12 mouse cellular contexts compared by ENCODE assay signal in genomic region chr7:25153841-25154240, GRCm38 (mm10). TPM values are rescaled to one million over a fixed set of nuclear protein-coding genes. Genes with fewer than 3 reads are reported as not detected.
DNase-seq lines count a peak whose midpoint lies in the region; ATAC-seq and TF ChIP-seq lines count a peak whose summit lies in the region.
"Had no signal": no experiment of that assay in that cellular context is flagged by ENCODE, and none has a peak within 500 bp of the region (broad histone marks: within the 10 kb centered on the region; RNA-seq: fewer than 3 reads in every experiment).

No protein-coding gene starts in this region.

- 0 out of 2 replicates have a peak overlapping the region, but pooled peaks have one; percentile 13 for H3K9ac ChIP-seq in embryonic facial prominence, embryonic 11.5 days (replicated peaks; ENCODE audit: low read length)
- peak overlapping the region; percentile 3; the same call in 1 of the 2 replicates for H3K9ac ChIP-seq in forebrain, embryonic 14.5 days (ENCODE audit: low read length)
- H3K9ac ChIP-seq in midbrain, postnatal 0 days (replicated peaks; ENCODE audit: low read length, poor library complexity, severe bottlenecking): no peak overlapping the region

- no peak for ATAC-seq in embryonic facial prominence, embryonic 11.5 days (replicated peaks; ENCODE audit: insufficient number of reproducible peaks, low FRiP score, low TSS enrichment, low read depth)
- ATAC-seq in forebrain, embryonic 14.5 days: no peak
- no peak for ATAC-seq in midbrain, postnatal 0 days (ENCODE audit: low FRiP score)

- peaks cover 3% of the 10 kb centered on the region; the same call in 1 of the 2 replicates for H3K27me3 ChIP-seq in embryonic facial prominence, embryonic 11.5 days (ENCODE audit: control insufficient read depth, insufficient read depth, low read length)
- no peaks in the 10 kb centered on the region for H3K27me3 ChIP-seq in forebrain, embryonic 14.5 days (replicated peaks; ENCODE audit: control insufficient read depth, insufficient read depth, low read length)
- H3K27me3 ChIP-seq in limb, embryonic 10.5 days (ENCODE audit: low read depth, poor library complexity, severe bottlenecking): peaks cover 65% of the 10 kb centered on the region
- H3K27me3 ChIP-seq in midbrain, postnatal 0 days (ENCODE audit: insufficient read depth, low read length): no peaks in the 10 kb centered on the region

- H3K9me3 ChIP-seq in embryonic facial prominence, embryonic 11.5 days (replicated peaks; ENCODE audit: control insufficient read depth, low read length): no peaks in the 10 kb centered on the region
- no peaks in the 10 kb centered on the region for H3K9me3 ChIP-seq in forebrain, embryonic 14.5 days (replicated peaks; ENCODE audit: control insufficient read depth, low read length)
- no peaks in the 10 kb centered on the region for H3K9me3 ChIP-seq in limb, embryonic 10.5 days (replicated peaks)
- H3K9me3 ChIP-seq in midbrain, postnatal 0 days (ENCODE audit: low read length): no peaks in the 10 kb centered on the region

- no peak overlapping the region for H3K27ac ChIP-seq in embryonic facial prominence, embryonic 11.5 days (replicated peaks; ENCODE audit: low read depth, low read length)
- H3K27ac ChIP-seq in forebrain, embryonic 14.5 days (ENCODE audit: low read depth, low read length): peak overlapping the region; percentile 45
- H3K27ac ChIP-seq in limb, embryonic 10.5 days: peak overlapping the region; percentile 90
- H3K27ac ChIP-seq in midbrain, postnatal 0 days (ENCODE audit: low read depth, low read length): peak overlapping the region; percentile 55
- H3K27ac ChIP-seq: stomach, postnatal 0 days had no signal

- DNase-seq in embryonic facial prominence, embryonic 11.5 days (ENCODE audit: low spot score): no peak
- no peak for DNase-seq in forebrain, embryonic 14.5 days (ENCODE audit: low spot score)
- DNase-seq in limb, embryonic 10.5 days (ENCODE audit: low spot score): peak; percentile 42
- no peak for DNase-seq in midbrain, postnatal 0 days (ENCODE audit: low spot score)
- DNase-seq in layer of hippocampus, adult 18-20 months (ENCODE audit: low spot score in 2 of 2): no peak
- DNase-seq in testis, postnatal 14 days (ENCODE audit: low spot score): no peak
- DNase-seq in T-cell, adult 2 months (ENCODE audit: low spot score): no peak
- DNase-seq: cerebellum, adult 11-12 months; embryo, embryonic 11 days; kidney, adult 2 months; lung, postnatal 4 days had no signal

- H3K4me1 ChIP-seq in embryonic facial prominence, embryonic 11.5 days (ENCODE audit: control insufficient read depth, insufficient read depth, low read length): peaks cover 20% of the 10 kb centered on the region
- H3K4me1 ChIP-seq in forebrain, embryonic 14.5 days (ENCODE audit: control insufficient read depth, insufficient read depth, low read length): peaks cover 55% of the 10 kb centered on the region
- H3K4me1 ChIP-seq in limb, embryonic 10.5 days: peaks cover 77% of the 10 kb centered on the region
- H3K4me1 ChIP-seq in midbrain, postnatal 0 days (ENCODE audit: insufficient read depth, low read length): peaks cover 28% of the 10 kb centered on the region

- no peak overlapping the region for H3K4me3 ChIP-seq in embryonic facial prominence, embryonic 11.5 days (ENCODE audit: low read depth, low read length)
- no peak overlapping the region for H3K4me3 ChIP-seq in forebrain, embryonic 14.5 days (ENCODE audit: low read depth, low read length)
- H3K4me3 ChIP-seq in limb, embryonic 10.5 days: no peak overlapping the region; the same call in none of the 2 replicates
- H3K4me3 ChIP-seq in midbrain, postnatal 0 days (ENCODE audit: low read depth, low read length): no peak overlapping the region

- no peak for TF ChIP-seq CTCF in midbrain, postnatal 0 days (IDR thresholded peaks at IDR 0.05)

- 35% methylated on average over 6 of the region's 7 CpGs for WGBS in embryonic facial prominence, embryonic 11.5 days
- 31% methylated on average over 7 of the region's 7 CpGs for WGBS in forebrain, embryonic 14.5 days
- WGBS in limb, embryonic 10.5 days: 54% methylated on average over 7 of the region's 7 CpGs
- WGBS in midbrain, postnatal 0 days: 33% methylated on average over 7 of the region's 7 CpGs

- H3K36me3 ChIP-seq in embryonic facial prominence, embryonic 11.5 days (replicated peaks; ENCODE audit: control insufficient read depth, insufficient read depth, low read depth, low read length): no peaks in the 10 kb centered on the region
- no peaks in the 10 kb centered on the region for H3K36me3 ChIP-seq in forebrain, embryonic 14.5 days (ENCODE audit: control insufficient read depth, insufficient read depth, low read length)
- no peaks in the 10 kb centered on the region for H3K36me3 ChIP-seq in limb, embryonic 10.5 days
- no peaks in the 10 kb centered on the region for H3K36me3 ChIP-seq in midbrain, postnatal 0 days (ENCODE audit: insufficient read depth, low read length)

- no peak overlapping the region for H3K4me2 ChIP-seq in embryonic facial prominence, embryonic 11.5 days (ENCODE audit: low read depth, low read length)
- peak overlapping the region; percentile 20 for H3K4me2 ChIP-seq in forebrain, embryonic 14.5 days (ENCODE audit: low read length)
- no peak overlapping the region for H3K4me2 ChIP-seq in midbrain, postnatal 0 days (ENCODE audit: low read depth, low read length, poor library complexity, severe bottlenecking)

RNA-seq across cellular contexts. Expression of gene Pou2f2, which starts 25.7 kb away (rescaled TPM):
- polyA plus RNA-seq in embryonic facial prominence, embryonic 11.5 days (2014; fragmentation: Nextera tagmentation; extraction: Ambion mirVana): 4.2 and 9.8 TPM in 2 replicates
- polyA plus RNA-seq in forebrain, embryonic 14.5 days (2014; fragmentation: Nextera tagmentation; extraction: Ambion mirVana): 15.5 and 21.1 TPM in 2 replicates
- polyA plus RNA-seq in limb, embryonic 10.5 days (2016; fragmentation: Nextera tagmentation; extraction: Ambion mirVana): 3.3 and 4.1 TPM in 2 replicates
- 7.6 and 9.0 TPM in 2 replicates for total RNA-seq in midbrain, postnatal 0 days (2014; rRNA removed)
- polyA plus RNA-seq in midbrain, postnatal 0 days (2015; fragmentation: Nextera tagmentation; extraction: Ambion mirVana): 28.9 and 35.9 TPM in 2 replicates
- total RNA-seq in layer of hippocampus, adult 18-20 months (2021): 1 to 10 TPM; 6.9 to 8.1 TPM
